22 mouse cellular contexts compared by ENCODE assay signal in the genomic region with DNA sequence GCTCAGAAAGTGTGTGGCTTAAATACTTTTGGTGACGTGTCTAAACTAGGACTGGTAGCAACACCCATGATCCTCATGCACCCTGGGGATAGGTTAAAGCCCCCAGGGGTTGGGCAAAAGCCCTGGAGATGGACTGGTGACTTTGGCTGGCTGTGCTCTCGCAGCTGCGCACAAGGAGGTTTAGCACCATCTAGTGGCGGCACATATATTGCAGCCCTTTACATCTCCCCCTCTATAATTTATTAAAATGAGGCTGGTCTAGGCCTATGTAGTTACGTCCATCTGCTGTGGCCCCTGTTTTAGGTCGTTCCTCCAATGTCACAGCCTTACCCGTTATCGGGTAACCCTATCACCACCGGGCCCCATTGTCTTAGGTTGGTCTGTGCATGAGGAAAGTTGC. TPM values are rescaled to one million over a fixed set of nuclear protein-coding genes. Genes with fewer than 3 reads are reported as not detected.
DNase-seq lines count a peak whose midpoint lies in the region; TF ChIP-seq lines count a peak whose summit lies in the region.
"Not testable (repeated sequence)": the region's sequence is repeated elsewhere in the genome, so short reads cannot be mapped to it uniquely, and the experiment has no call there.
"Had no signal": no experiment of that assay in that cellular context is flagged by ENCODE, and none has a peak within 500 bp of the region (broad histone marks: within the 10 kb centered on the region; RNA-seq: fewer than 3 reads in every experiment).

No protein-coding gene starts in this region.

- H3K4me1 ChIP-seq in heart, adult 2 months (ENCODE audit: control insufficient read depth, insufficient read depth, low read length): not testable (repeated sequence)

- H3K9ac ChIP-seq in heart, adult 2 months (ENCODE audit: low read depth, low read length): not testable (repeated sequence)

- H3K27me3 ChIP-seq in heart, adult 2 months (ENCODE audit: control insufficient read depth, insufficient read depth, low read length): not testable (repeated sequence)

- intact Hi-C loops in heart, adult 2 months (cut with DNase I); left cerebral cortex, adult 2 months (cut with DNase I): not testable (repeated sequence)

- not testable (repeated sequence) for H3K36me3 ChIP-seq in heart, adult 2 months (ENCODE audit: control insufficient read depth, insufficient read depth, low read length)

- H3K79me2 ChIP-seq in heart, adult 2 months (replicated peaks; ENCODE audit: control insufficient read depth, insufficient read depth, low read length): not testable (repeated sequence)

- DNase-seq in T-cell, adult 2 months (ENCODE audit: low spot score): peak; percentile 48
- DNase-seq in cerebellum, adult 9-10 months: peak; percentile 50
- DNase-seq in heart, adult 2 months: peak; percentile 43 to 54
- DNase-seq in kidney, postnatal 36 days: peak; percentile 32 to 72
- peak; percentile 20 to 36 for DNase-seq in left cerebral cortex, adult 2 months (ENCODE audit: extremely low spot score in 1 of 2, low spot score in 2 of 2)
- DNase-seq in lung, postnatal 4 days: peak; percentile 34 to 55
- DNase-seq in thymus, postnatal 14 days: peak; percentile 54

- TF ChIP-seq CTCF in heart, adult 2 months (IDR thresholded peaks at IDR 0.05): peak; percentile 36
- TF ChIP-seq CTCF in left cerebral cortex, adult 2 months (IDR thresholded peaks at IDR 0.05): peak; percentile 24

- WGBS in heart, adult 2 months: 5% methylated on average over 4 of the region's 9 CpGs

- not testable (repeated sequence) for H3K4me3 ChIP-seq in heart, adult 2 months; left cerebral cortex, adult 2 months

- H3K27ac ChIP-seq in heart, adult 2 months; left cerebral cortex, adult 2 months: not testable (repeated sequence)

- not testable (repeated sequence) for TF ChIP-seq POLR2A in heart, adult 2 months (IDR thresholded peaks at IDR 0.05; ENCODE audit: insufficient read depth, low read depth, low read length)

- not testable (repeated sequence) for TF ChIP-seq EP300 in heart, adult 2 months (IDR thresholded peaks at IDR 0.05; ENCODE audit: insufficient read depth, low read depth, low read length)

RNA-seq across cellular contexts. Expression of a gene that starts 15.5 kb away (rescaled TPM):
- total RNA-seq in heart, adult 2 months (2021): 1 to 10 TPM; 1.2 to 1.4 TPM
- polyA plus RNA-seq in heart, adult 2 months (2012; rRNA removed): 1.7 and 5.2 TPM in 2 replicates
- not detected for total RNA-seq in left cerebral cortex, adult 2 months (2021)
- total RNA-seq: layer of hippocampus, adult 18-20 months; left cerebral cortex, postnatal 36 days had no signal

RNA-seq across cellular contexts. Expression of a gene that starts 16.1 kb away (rescaled TPM):
- total RNA-seq in heart, adult 2 months (2021): not detected
- not detected in 2 replicates for polyA plus RNA-seq in heart, adult 2 months (2012; rRNA removed)
- total RNA-seq in left cerebral cortex, adult 2 months (2021): not detected
- total RNA-seq: common myeloid progenitor, adult 5-6 weeks; layer of hippocampus, adult 18-20 months; left cerebral cortex, postnatal 36 days; megakaryocyte progenitor cell, adult 5-6 weeks had no signal
- polyA plus RNA-seq: embryonic facial prominence, embryonic 11.5 days; erythroblast, embryonic 14.5 days; forebrain, embryonic 14.5 days; gonadal fat pad, adult 2 months; heart, embryonic 15.5 days; hindbrain, embryonic 12.5 days; inflammation-experienced regulatory T-cells, adult 6 months; kidney, embryonic 15.5 days; liver, postnatal 0 days; midbrain, embryonic 13.5 days; neural tube, embryonic 15.5 days had no signal

RNA-seq across cellular contexts. Expression of a gene that starts 58.1 kb away (rescaled TPM):
- total RNA-seq in heart, adult 2 months (2021): not detected
- not detected in 2 replicates for polyA plus RNA-seq in heart, adult 2 months (2012; rRNA removed)
- not detected for total RNA-seq in left cerebral cortex, adult 2 months (2021)
- total RNA-seq: common myeloid progenitor, adult 5-6 weeks; layer of hippocampus, adult 18-20 months; left cerebral cortex, postnatal 36 days; megakaryocyte progenitor cell, adult 5-6 weeks had no signal
- polyA plus RNA-seq: embryonic facial prominence, embryonic 11.5 days; erythroblast, embryonic 14.5 days; forebrain, embryonic 14.5 days; gonadal fat pad, adult 2 months; heart, embryonic 15.5 days; hindbrain, embryonic 12.5 days; liver, postnatal 0 days; neural tube, embryonic 15.5 days had no signal
